Mouse (Mus musculus) heart, embryonic 16.5 days (tissue): ENCODE data around the gene Ltbp3. TPM values are rescaled to one million over a fixed set of nuclear protein-coding genes. Genes with fewer than 3 reads are reported as not detected.

Source experiments
- ATAC-seq: fragments of 200-750 bp; cut with Nextera tagmentation; replicated peaks from 2 replicates; pipeline ENCODE4 v1.8.0; 2017; ENCODE audit warnings: moderate number of reproducible peaks; ENCODE audit not compliant: insufficient read depth, low FRiP score; ENCODE audit errors: extremely low read depth
- H3K27ac ChIP-seq: fragments of 300-500 bp; sonication (generic); 2 replicates; pipeline ENCODE4 v1.5.1; 2014; ENCODE audit warnings: mild to moderate bottlenecking, low read length, control low read depth, moderate library complexity
- H3K27me3 ChIP-seq: fragments of 300-500 bp; sonication (generic); 2 replicates; pipeline ENCODE4 v1.6.1; 2014; ENCODE audit warnings: low read length, mixed read lengths; ENCODE audit not compliant: control insufficient read depth, insufficient read depth
- H3K36me3 ChIP-seq: fragments of 300-500 bp; sonication (generic); 2 replicates; pipeline ENCODE4 v1.6.1; 2014; ENCODE audit not compliant: control insufficient read depth, insufficient read depth
- H3K4me1 ChIP-seq: fragments of 300-500 bp; sonication (generic); 2 replicates; pipeline ENCODE4 v1.6.1; 2014; ENCODE audit warnings: low read length, mixed read lengths; ENCODE audit not compliant: control insufficient read depth, insufficient read depth
- H3K4me2 ChIP-seq: fragments of 300-500 bp; sonication (generic); 2 replicates; pipeline ENCODE4 v1.6.1; 2014; ENCODE audit warnings: low read depth, mild to moderate bottlenecking, control low read depth, low read length
- H3K4me3 ChIP-seq: fragments of 300-500 bp; sonication (generic); 2 replicates; pipeline ENCODE4 v1.5.1; 2014; ENCODE audit warnings: mild to moderate bottlenecking, control low read depth, low read length
- H3K9ac ChIP-seq: fragments of 300-500 bp; sonication (generic); 2 replicates; pipeline ENCODE4 v1.6.1; 2014; ENCODE audit warnings: low read length, control low read depth
- H3K9me3 ChIP-seq: fragments of 300-500 bp; sonication (generic); replicated peaks from 2 replicates; pipeline ENCODE4 v1.6.1; 2016; ENCODE audit warnings: low read length; ENCODE audit not compliant: control insufficient read depth
- WGBS: fragments of 180-500 bp; shearing (Covaris S2); extraction: QIAGEN DNeasy Blood & Tissue Kit; methylation state at CpG from one replicate; pipeline ENCODE4 v1.1.7; 2014; 5-methylcytosine and 5-hydroxymethylcytosine counted together
- polyA plus RNA-seq: library from polyadenylated mRNA; unstranded; fragments of >200 nt; fragmentation: Nextera tagmentation; extraction: Ambion mirVana; gene quantifications from 2 replicates; pipeline ENCODE4 v1.2.1, GENCODE M21; 2015

Ltbp3 gene
- polyA plus RNA-seq, 1 experiment from 2014 or later: 27.3 TPM

GRCm38 (mm10) chr19:5716955-5717354 is 23.7 kb upstream of the Ltbp3 start:
- Histone ChIP-seq H3K4me3 (no peak overlapping the region), H3K4me2 (no peak overlapping the region), H3K27ac (no peak overlapping the region), H3K9ac (no peak overlapping the region), H3K36me3 (peaks cover 50% of the 10 kb centered on the region), H3K9me3 (no peaks in the 10 kb centered on the region), H3K4me1 (peaks cover 11% of the 10 kb centered on the region), H3K27me3 (no peaks in the 10 kb centered on the region)
- no peak for ATAC-seq
- WGBS: 51% methylated on average over 10 of the region's 10 CpGs

- Histone ChIP-seq H3K27me3 (no peaks in the 10 kb centered on the region), H3K4me2 (no peak overlapping the region), H3K36me3 (peaks cover 45% of the 10 kb centered on the region), H3K9me3 (no peaks in the 10 kb centered on the region), H3K27ac (no peak overlapping the region), H3K4me3 (no peak overlapping the region), H3K9ac (no peak overlapping the region), H3K4me1 (peaks cover 11% of the 10 kb centered on the region)
- no peak for ATAC-seq
- WGBS: 85% methylated on average over 6 of the region's 6 CpGs
Observed at GRCm38 (mm10) chr19:5721233-5721632, 19.5 kb upstream of the Ltbp3 start.

DNA sequence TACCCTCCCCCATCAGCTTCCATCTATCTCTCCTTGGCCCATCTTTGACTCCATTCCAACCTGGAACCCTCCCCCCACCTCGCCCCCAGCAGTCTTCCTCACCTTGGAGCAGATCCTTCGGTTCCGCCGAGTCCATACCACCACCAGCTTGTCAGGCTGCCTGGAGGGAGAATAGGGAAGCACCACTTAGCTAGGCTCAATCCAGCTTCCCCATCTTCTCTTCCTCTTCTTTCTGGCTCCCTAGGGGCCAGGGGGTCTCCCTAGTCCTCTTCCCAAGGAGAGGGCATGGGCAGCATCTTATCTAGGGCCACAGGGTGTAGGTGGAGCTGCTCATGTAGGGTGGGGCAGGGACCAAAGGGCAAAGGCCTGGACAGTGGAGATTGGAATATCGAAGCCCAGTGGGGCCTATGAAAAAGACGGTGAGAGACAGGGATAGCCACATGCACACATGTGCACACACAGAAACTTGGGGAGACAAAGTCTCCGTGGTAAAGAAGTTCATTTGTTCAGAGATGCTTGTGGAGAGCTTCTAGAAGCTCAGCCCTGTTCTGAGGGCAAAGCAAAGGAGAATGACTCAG is 17.8 kb upstream of the Ltbp3 start:
- H3K4me1 ChIP-seq: peaks cover 26% of the 10 kb centered on the region
- H3K27ac ChIP-seq: no peak overlapping the region
- H3K36me3 ChIP-seq: peaks cover 45% of the 10 kb centered on the region
- H3K27me3 ChIP-seq: no peaks in the 10 kb centered on the region
- H3K4me3 ChIP-seq: no peak overlapping the region
- ATAC-seq: no peak
- H3K4me2 ChIP-seq: no peak overlapping the region
- no peaks in the 10 kb centered on the region for H3K9me3 ChIP-seq
- H3K9ac ChIP-seq: 0 out of 2 replicates have a peak overlapping the region, but pooled peaks have one; percentile 4
- WGBS: 86% methylated on average over 7 of the region's 7 CpGs

DNA sequence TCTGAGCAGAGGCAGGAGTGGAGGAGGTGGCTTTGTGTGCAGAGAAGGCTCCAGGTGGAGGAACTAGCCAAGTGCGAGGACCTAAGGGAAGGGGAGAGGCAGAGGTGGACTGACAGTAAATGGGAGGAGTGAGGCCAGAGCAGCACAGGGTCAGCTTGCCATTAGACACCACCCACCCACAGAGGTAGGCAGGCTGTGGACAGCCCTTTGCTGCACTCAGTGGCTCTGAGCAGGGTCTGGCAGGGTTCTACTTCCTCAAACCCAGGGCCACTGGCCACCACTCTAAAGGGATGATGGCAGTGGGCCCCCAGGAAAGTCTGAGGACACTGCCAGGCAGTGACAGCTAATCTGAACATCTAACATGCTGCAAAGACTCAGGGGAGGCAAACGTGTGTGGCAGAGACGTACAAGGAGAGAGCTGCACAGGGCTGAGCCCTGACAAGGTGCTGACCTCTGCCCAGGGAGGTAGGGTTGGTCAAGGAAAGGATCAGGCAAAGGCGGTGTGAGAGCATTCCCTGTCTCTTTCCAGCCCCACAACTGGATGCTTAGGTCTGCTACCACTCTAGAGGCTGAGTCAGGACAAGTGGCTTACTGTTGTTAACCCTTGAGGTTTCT is 16.7 kb upstream of the Ltbp3 start:
- Histone ChIP-seq H3K9me3 (no peaks in the 10 kb centered on the region), H3K4me1 (peaks cover 35% of the 10 kb centered on the region), H3K27me3 (no peaks in the 10 kb centered on the region), H3K27ac (peak overlapping the region; percentile 96), H3K4me2 (peak overlapping the region; percentile 97), H3K36me3 (peaks cover 38% of the 10 kb centered on the region), H3K4me3 (peak overlapping the region; percentile 84), H3K9ac (peak overlapping the region; percentile 93)
- WGBS: 40% methylated on average over 4 of the region's 4 CpGs
- ATAC-seq: no peak

DNA sequence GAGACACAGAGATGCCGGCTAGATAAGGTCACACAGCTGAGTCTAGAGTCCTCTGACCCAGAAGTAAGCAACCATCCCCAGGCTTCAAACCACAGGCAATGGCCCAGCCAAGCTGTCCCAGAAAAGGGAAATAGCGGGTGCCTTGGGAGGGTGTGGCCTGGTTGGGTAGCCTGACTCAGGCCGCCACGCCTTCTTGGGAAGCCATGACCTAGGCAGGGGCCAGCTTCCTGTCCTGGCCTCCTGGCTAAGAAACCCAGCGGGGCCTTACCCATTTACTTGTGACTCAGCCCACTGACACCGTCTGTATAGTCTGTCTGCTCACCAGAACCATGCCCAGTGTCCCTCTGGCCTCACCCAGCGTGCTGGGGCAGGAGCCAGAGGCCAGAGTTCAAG is 16.2 kb upstream of the Ltbp3 start:
- peak overlapping the region; percentile 96 for H3K27ac ChIP-seq
- peak overlapping the region; percentile 93 for H3K9ac ChIP-seq
- H3K4me3 ChIP-seq: peak overlapping the region; percentile 84
- H3K36me3 ChIP-seq: peaks cover 33% of the 10 kb centered on the region
- H3K4me2 ChIP-seq: peak overlapping the region; percentile 97
- H3K4me1 ChIP-seq: peaks cover 35% of the 10 kb centered on the region
- no peaks in the 10 kb centered on the region for H3K27me3 ChIP-seq
- peak; percentile 23 for ATAC-seq
- 25% methylated on average over 7 of the region's 7 CpGs for WGBS
- H3K9me3 ChIP-seq: no peaks in the 10 kb centered on the region

DNA sequence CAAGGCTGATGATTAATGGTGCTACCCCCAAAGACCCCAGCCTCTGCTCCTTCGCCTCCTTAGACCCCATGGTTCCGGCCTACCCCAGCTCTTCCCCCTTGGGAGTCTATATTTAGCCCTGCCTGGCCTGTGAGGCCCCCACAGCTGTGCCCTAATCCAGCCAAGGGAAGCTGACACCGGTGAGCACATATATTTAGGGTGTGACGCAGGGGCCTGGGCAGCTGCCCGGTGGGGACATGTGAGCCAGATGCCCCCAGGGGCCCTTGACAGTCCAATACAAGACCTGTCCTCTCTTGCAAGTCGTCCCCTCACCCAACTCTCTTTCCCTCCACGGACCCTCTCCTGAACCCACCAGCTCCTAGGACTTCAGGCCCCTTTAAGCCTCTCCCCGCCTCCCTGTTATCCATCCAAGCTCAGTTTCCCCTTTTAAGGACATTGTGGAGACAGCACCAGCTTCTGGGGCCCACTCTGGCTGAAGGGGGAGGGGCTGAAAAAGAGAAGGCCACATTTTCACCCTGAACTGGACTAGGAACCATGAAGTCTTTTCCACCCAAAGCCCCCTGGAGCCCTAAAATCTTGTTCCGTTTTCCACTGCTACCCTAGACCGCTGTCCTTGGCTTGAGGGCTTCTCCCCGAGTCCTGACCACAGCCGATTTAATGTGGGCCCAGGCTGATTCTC is 15.5 kb upstream of the Ltbp3 start:
- H3K36me3 ChIP-seq: peaks cover 27% of the 10 kb centered on the region
- peak; percentile 86 for ATAC-seq
- peak overlapping the region; percentile 96 for H3K27ac ChIP-seq

DNA sequence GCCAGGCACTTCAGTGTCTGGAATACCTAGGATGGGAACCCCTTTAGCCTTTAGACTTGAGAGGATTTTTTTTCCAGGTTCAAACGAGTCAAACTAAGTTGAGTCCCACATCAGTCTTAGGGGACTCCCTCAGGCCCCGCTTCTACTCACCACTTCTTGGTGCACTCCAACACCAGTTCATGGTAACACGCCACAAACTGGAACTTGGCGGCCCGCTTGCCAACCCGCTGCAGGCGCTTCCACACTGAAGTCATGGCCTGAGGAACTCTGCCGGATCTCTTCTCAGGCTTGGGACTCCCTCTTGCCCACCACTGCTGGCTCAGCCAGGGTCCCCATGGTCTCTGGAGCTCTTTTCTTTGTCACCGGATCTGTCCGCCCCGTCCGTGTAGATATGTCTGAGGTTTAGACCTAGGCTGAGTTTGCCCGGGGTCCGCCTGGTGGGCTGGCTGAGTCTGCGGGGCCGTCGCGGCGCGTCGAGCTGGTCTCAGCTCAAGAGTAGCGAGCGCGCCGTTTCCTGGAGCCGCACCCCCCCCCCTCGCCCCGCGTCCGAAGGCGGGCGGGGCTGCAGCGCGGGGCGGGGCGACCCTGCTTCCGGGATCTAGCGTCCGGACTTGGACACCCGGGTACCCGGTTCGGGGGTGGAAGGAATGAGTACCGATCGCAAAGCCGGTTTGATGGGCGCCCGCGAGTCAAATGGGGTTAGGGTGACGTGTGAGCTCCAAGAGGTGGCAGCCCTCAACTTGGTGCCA is 14.8 kb upstream of the Ltbp3 start, which contains the start of gene Ehbp1l1:
Gene Ehbp1l1 (minus strand): TSS at position 551 of the 749 bp plus-strand sequence.
- peak; percentile 15; the same call in 1 of the 2 replicates for ATAC-seq
- Histone ChIP-seq H3K27me3 (no peaks in the 10 kb centered on the region), H3K4me3 (peak within 1 kb of the TSS; percentile 93), H3K36me3 (peaks cover 22% of the 10 kb centered on the region), H3K27ac (peak within 1 kb of the TSS; percentile 96), H3K4me1 (peaks cover 43% of the 10 kb centered on the region), H3K4me2 (peak within 1 kb of the TSS; percentile 97), H3K9ac (peak within 1 kb of the TSS; percentile 93), H3K9me3 (no peaks in the 10 kb centered on the region)
- 2% methylated on average over 47 of the region's 49 CpGs for WGBS

More for the DNA sequence above, 15.5 kb upstream of the Ltbp3 start:
- Histone ChIP-seq H3K4me3 (peak overlapping the region; percentile 84), H3K4me1 (peaks cover 39% of the 10 kb centered on the region), H3K9me3 (no peaks in the 10 kb centered on the region), H3K27me3 (no peaks in the 10 kb centered on the region), H3K4me2 (peak overlapping the region; percentile 97), H3K9ac (peak overlapping the region; percentile 93)
- WGBS: 20% methylated on average over 12 of the region's 12 CpGs

- Histone ChIP-seq H3K4me3 (peak overlapping the region; percentile 93), H3K9ac (peak overlapping the region; percentile 51), H3K9me3 (no peaks in the 10 kb centered on the region), H3K27me3 (no peaks in the 10 kb centered on the region), H3K4me1 (peaks cover 46% of the 10 kb centered on the region), H3K27ac (peak overlapping the region; percentile 92), H3K36me3 (peaks cover 12% of the 10 kb centered on the region), H3K4me2 (peak overlapping the region; percentile 97)
- 59% methylated on average over 15 of the region's 15 CpGs for WGBS
- no peak for ATAC-seq
Observed at GRCm38 (mm10) chr19:5726961-5727578, 13.6 kb upstream of the Ltbp3 start.
